Mouse (Mus musculus) neural tube, embryonic 14.5 days (tissue): ENCODE results near the gene Add1. TPM values are rescaled to one million over a fixed set of nuclear protein-coding genes. Genes with fewer than 3 reads are reported as not detected.
"Not testable (repeated sequence)": the region's sequence is repeated elsewhere in the genome, so short reads cannot be mapped to it uniquely, and the experiment has no call there.

ENCODE experiments used
- ATAC-seq: fragments of 200-750 bp; cut with Nextera tagmentation; 2 replicates; pipeline ENCODE4 v1.8.0; 2017; ENCODE audit warnings: low read depth, mild to moderate bottlenecking, moderate TSS enrichment, moderate library complexity
- H3K27ac ChIP-seq: fragments of 300-500 bp; sonication (generic); 2 replicates; pipeline ENCODE4 v1.5.1; 2014; ENCODE audit warnings: low read depth, mild to moderate bottlenecking, control low read depth, low read length, moderate library complexity, mixed read lengths
- H3K27me3 ChIP-seq: fragments of 300-500 bp; sonication (generic); 2 replicates; pipeline ENCODE4 v1.6.1; 2014; ENCODE audit warnings: low read length; ENCODE audit not compliant: control insufficient read depth, insufficient read depth
- H3K36me3 ChIP-seq: fragments of 300-500 bp; sonication (generic); 2 replicates; pipeline ENCODE4 v1.6.1; 2014; ENCODE audit warnings: low read length, mixed read lengths; ENCODE audit not compliant: control insufficient read depth, insufficient read depth
- H3K4me1 ChIP-seq: fragments of 300-500 bp; sonication (generic); 2 replicates; pipeline ENCODE4 v1.6.1; 2014; ENCODE audit warnings: low read length; ENCODE audit not compliant: control insufficient read depth, insufficient read depth
- H3K4me2 ChIP-seq: fragments of 300-500 bp; sonication (generic); 2 replicates; pipeline ENCODE4 v1.6.1; 2014; ENCODE audit warnings: mild to moderate bottlenecking, low read depth, low read length, control low read depth
- H3K4me3 ChIP-seq: fragments of 300-500 bp; sonication (generic); 2 replicates; pipeline ENCODE4 v1.5.1; 2014; ENCODE audit warnings: low read depth, low read length, control low read depth, mixed read lengths
- H3K9ac ChIP-seq: fragments of 300-500 bp; sonication (generic); replicated peaks from 2 replicates; pipeline ENCODE4 v1.6.1; 2014; ENCODE audit warnings: low read depth, mild to moderate bottlenecking, control low read depth, low read length, mixed read lengths
- H3K9me3 ChIP-seq: fragments of 300-500 bp; sonication (generic); 2 replicates; pipeline ENCODE4 v1.6.1; 2016; ENCODE audit warnings: low read length; ENCODE audit not compliant: control insufficient read depth
- WGBS: fragments of 180-500 bp; shearing (Covaris S2); extraction: QIAGEN DNeasy Blood & Tissue Kit; methylation state at CpG from one replicate; pipeline ENCODE4 v1.1.7; 2014; 5-methylcytosine and 5-hydroxymethylcytosine counted together
- polyA plus RNA-seq: library from polyadenylated mRNA; unstranded; fragments of >200 nt; fragmentation: Nextera tagmentation; extraction: Ambion mirVana; gene quantifications from 2 replicates; pipeline ENCODE4 v1.2.1, GENCODE M21; 2014

Add1 gene
- polyA plus RNA-seq, 1 experiment from 2014 or later = 213 TPM

- Histone ChIP-seq H3K27ac (no peak overlapping the region), H3K4me2 (no peak overlapping the region), H3K27me3 (no peaks in the 10 kb centered on the region), H3K4me1 (0 out of 2 replicates have a peak, but pooled peaks cover 3% of the 10 kb centered on the region), H3K9ac (no peak overlapping the region), H3K36me3 (no peaks in the 10 kb centered on the region), H3K9me3 (no peaks in the 10 kb centered on the region), H3K4me3 (no peak overlapping the region)
- ATAC-seq = no peak
- WGBS = 28% methylated on average over 5 of the region's 5 CpGs
Observed at GRCm38 (mm10) chr5:34590059-34590458, 16.6 kb downstream of the Add1 start.

- Histone ChIP-seq H3K9ac (no peak overlapping the region), H3K4me3 (no peak overlapping the region), H3K4me1 (0 out of 2 replicates have a peak, but pooled peaks cover 3% of the 10 kb centered on the region), H3K4me2 (no peak overlapping the region), H3K27ac (no peak overlapping the region), H3K27me3 (no peaks in the 10 kb centered on the region), H3K36me3 (no peaks in the 10 kb centered on the region), H3K9me3 (no peaks in the 10 kb centered on the region)
- 41% methylated on average over 4 of the region's 4 CpGs for WGBS
- ATAC-seq = no peak
Observed at GRCm38 (mm10) chr5:34590702-34591101, 17.2 kb downstream of the Add1 start.

GRCm38 (mm10) chr5:34591388-34592004 is 18.0 kb downstream of the Add1 start:
- Histone ChIP-seq H3K36me3 (no peaks in the 10 kb centered on the region), H3K4me2 (no peak overlapping the region), H3K4me3 (no peak overlapping the region), H3K27me3 (no peaks in the 10 kb centered on the region), H3K9ac (no peak overlapping the region), H3K27ac (no peak overlapping the region), H3K9me3 (no peaks in the 10 kb centered on the region), H3K4me1 (0 out of 2 replicates have a peak, but pooled peaks cover 3% of the 10 kb centered on the region)
- WGBS = 31% methylated on average over 5 of the region's 5 CpGs
- ATAC-seq = peak; percentile 31; the same call in 1 of the 2 replicates

GRCm38 (mm10) chr5:34592224-34592623 is 18.8 kb downstream of the Add1 start:
- not testable (repeated sequence) for H3K9me3 ChIP-seq, H3K27ac ChIP-seq, ATAC-seq, H3K9ac ChIP-seq, H3K27me3 ChIP-seq, H3K4me3 ChIP-seq, H3K4me2 ChIP-seq, H3K36me3 ChIP-seq, H3K4me1 ChIP-seq
- WGBS = 89% methylated on average over 5 of the region's 5 CpGs

GRCm38 (mm10) chr5:34592666-34593065 is 19.2 kb downstream of the Add1 start:
- Histone ChIP-seq H3K4me1 (0 out of 2 replicates have a peak, but pooled peaks cover 3% of the 10 kb centered on the region), H3K27me3 (no peaks in the 10 kb centered on the region), H3K9me3 (no peaks in the 10 kb centered on the region), H3K9ac (no peak overlapping the region), H3K4me2 (no peak overlapping the region), H3K36me3 (peaks cover 2% of the 10 kb centered on the region; the same call in 1 of the 2 replicates), H3K27ac (no peak overlapping the region), H3K4me3 (no peak overlapping the region)
- 96% methylated on average over 6 of the region's 6 CpGs for WGBS
- ATAC-seq = no peak

GRCm38 (mm10) chr5:34593202-34593727 is 19.8 kb downstream of the Add1 start:
- WGBS = 95% methylated on average over 9 of the region's 9 CpGs
- 0 out of 2 replicates have a peak, but pooled peaks cover 3% of the 10 kb centered on the region for H3K4me1 ChIP-seq
- peaks cover 7% of the 10 kb centered on the region; the same call in 1 of the 2 replicates for H3K36me3 ChIP-seq
- no peak for ATAC-seq
- H3K4me2 ChIP-seq = no peak overlapping the region
- no peaks in the 10 kb centered on the region for H3K27me3 ChIP-seq
- H3K9me3 ChIP-seq = no peaks in the 10 kb centered on the region
- H3K9ac ChIP-seq = no peak overlapping the region
- no peak overlapping the region for H3K4me3 ChIP-seq
- H3K27ac ChIP-seq = no peak overlapping the region

- 96% methylated on average over 5 of the region's 5 CpGs for WGBS
- Histone ChIP-seq H3K27me3 (no peaks in the 10 kb centered on the region), H3K9ac (no peak overlapping the region), H3K4me1 (no peaks in the 10 kb centered on the region), H3K4me3 (no peak overlapping the region), H3K9me3 (no peaks in the 10 kb centered on the region), H3K4me2 (no peak overlapping the region), H3K27ac (no peak overlapping the region), H3K36me3 (peaks cover 28% of the 10 kb centered on the region)
- no peak for ATAC-seq
Observed at GRCm38 (mm10) chr5:34604576-34604975, 31.1 kb downstream of the Add1 start.

- Histone ChIP-seq H3K4me3 (no peak overlapping the region), H3K27ac (no peak overlapping the region), H3K4me2 (no peak overlapping the region), H3K27me3 (no peaks in the 10 kb centered on the region), H3K9ac (no peak overlapping the region), H3K4me1 (no peaks in the 10 kb centered on the region), H3K9me3 (no peaks in the 10 kb centered on the region), H3K36me3 (peaks cover 38% of the 10 kb centered on the region)
- WGBS = 87% methylated on average over 8 of the region's 8 CpGs
- ATAC-seq = no peak
Observed at GRCm38 (mm10) chr5:34607100-34607880, 33.8 kb downstream of the Add1 start.

- Histone ChIP-seq H3K4me2 (no peak overlapping the region), H3K36me3 (peaks cover 38% of the 10 kb centered on the region), H3K4me1 (no peaks in the 10 kb centered on the region), H3K4me3 (no peak overlapping the region), H3K9ac (no peak overlapping the region), H3K27ac (no peak overlapping the region), H3K27me3 (no peaks in the 10 kb centered on the region), H3K9me3 (no peaks in the 10 kb centered on the region)
- 89% methylated on average over 3 of the region's 3 CpGs for WGBS
- no peak for ATAC-seq
Observed at GRCm38 (mm10) chr5:34608226-34608625, 34.8 kb downstream of the Add1 start.
